Mouse (Mus musculus) myocyte (in vitro differentiated cells): Measurements from ENCODE around the gene Rnf181.

Experiments
- CEBPB ChIP-seq: IDR thresholded peaks from 2 replicates; pipeline ENCODE4 v1.6.1; 2011; ENCODE audit warnings: mild to moderate bottlenecking, moderate library complexity; ENCODE audit not compliant: poor library complexity, insufficient read depth, severe bottlenecking
- E2F4 ChIP-seq: IDR thresholded peaks from one replicate; pipeline ENCODE4 v1.6.1; 2011; ENCODE audit warnings: mild to moderate bottlenecking, control low read depth, moderate library complexity; ENCODE audit not compliant: insufficient read depth
- MAX ChIP-seq: IDR thresholded peaks from one replicate; pipeline ENCODE4 v1.6.1; 2011; ENCODE audit warnings: low read depth, mild to moderate bottlenecking, control low read depth
- MYOD1 ChIP-seq, 3 experiments: IDR thresholded peaks; one replicate each; pipeline ENCODE4 v1.6.1; 2011; ENCODE audit warnings: control low read depth in 2 of 3, low read depth in 2 of 3, mild to moderate bottlenecking in 2 of 3, moderate library complexity in 1 of 3; ENCODE audit not compliant: insufficient read length in 2 of 3, control insufficient read depth in 1 of 3
- MYOG ChIP-seq, 3 experiments: IDR thresholded peaks; one replicate each; pipeline ENCODE4 v1.6.1; 2011; ENCODE audit warnings: control low read depth in 2 of 3, low read depth in 2 of 3, mild to moderate bottlenecking in 2 of 3; ENCODE audit not compliant: insufficient read length in 2 of 3, control insufficient read depth in 1 of 3, insufficient read depth in 1 of 3
- POLR2A ChIP-seq: IDR thresholded peaks from one replicate; pipeline ENCODE4 v1.6.1; 2011; ENCODE audit warnings: low read depth, mild to moderate bottlenecking, control low read depth, moderate library complexity; ENCODE audit not compliant: insufficient read length
- POLR2AphosphoS2 ChIP-seq: IDR thresholded peaks from one replicate; pipeline ENCODE4 v1.6.1; 2011; ENCODE audit warnings: low read depth, control low read depth; ENCODE audit not compliant: insufficient read length
- REST ChIP-seq: IDR thresholded peaks from one replicate; pipeline ENCODE4 v1.6.1; 2011; ENCODE audit warnings: mild to moderate bottlenecking, control low read depth, moderate library complexity; ENCODE audit not compliant: insufficient read depth, insufficient read length
- SRF ChIP-seq: IDR thresholded peaks from one replicate; pipeline ENCODE4 v1.6.1; 2011; ENCODE audit warnings: low read depth; ENCODE audit not compliant: control insufficient read depth, insufficient read length
- TCF12 ChIP-seq: IDR thresholded peaks from one replicate; pipeline ENCODE4 v1.6.1; 2011; ENCODE audit warnings: mild to moderate bottlenecking, control low read depth; ENCODE audit not compliant: poor library complexity, insufficient read depth, severe bottlenecking
- TCF3 ChIP-seq: IDR thresholded peaks from one replicate; pipeline ENCODE4 v1.6.1; 2011; ENCODE audit warnings: low read depth, control low read depth; ENCODE audit not compliant: insufficient read length
- USF1 ChIP-seq: IDR thresholded peaks from one replicate; pipeline ENCODE4 v1.6.1; 2011; ENCODE audit warnings: low read depth, mild to moderate bottlenecking, control low read depth, moderate library complexity

- TF ChIP-seq MAX (no peak), POLR2A (no peak), USF1 (no peak), MYOD1 (IDR thresholded peaks at IDR 0.05; ENCODE audit: control insufficient read depth in 1 of 3, insufficient read length in 2 of 3, low read depth in 2 of 3) (no peak), POLR2AphosphoS2 (no peak), MYOG (IDR thresholded peaks at IDR 0.05; ENCODE audit: control insufficient read depth in 1 of 3, insufficient read depth in 1 of 3, insufficient read length in 2 of 3, low read depth in 2 of 3) (no peak), TCF12 (no peak), E2F4 (no peak), CEBPB (no peak), REST (no peak), SRF (no peak), TCF3 (no peak)
Observed at GRCm38 (mm10) chr6:72356001-72356532, 10.7 kb downstream of the Rnf181 start.
